Mouse (Mus musculus) CH12.LX (cell line): ENCODE data around the gene Itga9.

Source experiments
- BHLHE40 ChIP-seq: IDR thresholded peaks from 2 replicates; pipeline ENCODE4 v1.6.1; 2011; ENCODE audit warnings: mild to moderate bottlenecking, low read depth, low read length, improper control_type of control experiment
- CTCF ChIP-seq, 2 experiments: IDR thresholded peaks in 1 of 2; conservative IDR thresholded peaks in 1 of 2; 2 replicates each; pipeline ENCODE4 v1.5.1; 2011 to 2012; ENCODE audit warnings: low read depth in 2 of 2, low read length in 2 of 2, improper control_type of control experiment in 1 of 2, inconsistent platforms in 1 of 2, mild to moderate bottlenecking in 1 of 2, moderate library complexity in 1 of 2
- ETS1 ChIP-seq: conservative IDR thresholded peaks from 2 replicates; pipeline ENCODE4 v1.6.1; 2012; ENCODE audit warnings: low read depth, mild to moderate bottlenecking, inconsistent platforms, low read length, improper control_type of control experiment, moderate library complexity
- HCFC1 ChIP-seq: IDR thresholded peaks from 2 replicates; pipeline ENCODE4 v1.6.1; 2012; ENCODE audit warnings: low read depth, mild to moderate bottlenecking, inconsistent platforms, low read length, improper control_type of control experiment
- MEF2A ChIP-seq: IDR thresholded peaks from 2 replicates; pipeline ENCODE4 v1.6.1; 2014; ENCODE audit warnings: low read depth, mild to moderate bottlenecking, inconsistent platforms, low read length, improper control_type of control experiment, borderline replicate concordance
- MXI1 ChIP-seq: IDR thresholded peaks from 2 replicates; pipeline ENCODE4 v1.6.1; 2011; ENCODE audit warnings: mild to moderate bottlenecking, low read depth, low read length, improper control_type of control experiment
- NELFE ChIP-seq: IDR thresholded peaks from 2 replicates; pipeline ENCODE4 v1.6.1; 2011; ENCODE audit warnings: low read depth, low read length, improper control_type of control experiment
- NRF1 ChIP-seq: IDR thresholded peaks from 2 replicates; pipeline ENCODE4 v1.6.1; 2014; ENCODE audit warnings: low read depth, mild to moderate bottlenecking, inconsistent platforms, low read length, improper control_type of control experiment, moderate library complexity
- POLR2A ChIP-seq: IDR thresholded peaks from 2 replicates; pipeline ENCODE4 v1.6.1; 2011; ENCODE audit warnings: low read depth, mild to moderate bottlenecking, improper control_type of control experiment, low read length
- POLR2AphosphoS2 ChIP-seq: IDR thresholded peaks from 2 replicates; pipeline ENCODE4 v1.6.1; 2011; ENCODE audit warnings: low read depth, low read length, improper control_type of control experiment
- TBP ChIP-seq: conservative IDR thresholded peaks from 2 replicates; pipeline ENCODE4 v1.6.1; 2011; ENCODE audit warnings: low read depth, low read length, improper control_type of control experiment
- USF1 ChIP-seq: IDR thresholded peaks from 2 replicates; pipeline ENCODE4 v1.6.1; 2014; ENCODE audit warnings: low read depth, mild to moderate bottlenecking, inconsistent platforms, low read length, improper control_type of control experiment

DNA sequence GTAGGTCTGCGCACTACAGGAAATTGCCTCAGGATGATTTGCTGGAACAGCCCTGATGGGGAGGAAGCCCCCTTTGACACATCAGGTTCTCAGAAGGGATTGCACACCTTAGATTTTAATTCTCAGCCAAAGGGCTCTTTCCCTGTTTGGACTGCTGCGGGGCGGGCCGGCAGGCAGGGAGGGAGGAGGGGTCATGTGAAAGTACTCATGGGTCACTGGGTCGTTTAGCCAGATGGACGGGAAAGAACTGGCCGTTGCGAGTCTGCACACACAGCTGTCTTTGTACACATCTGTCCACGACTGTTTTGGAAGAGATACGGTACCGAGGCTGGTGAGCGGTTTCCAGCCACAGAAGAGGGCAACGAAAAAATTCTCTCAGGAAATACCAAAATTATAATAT, 332.9 kb downstream of the Itga9 start:
- TF ChIP-seq CTCF (conservative IDR thresholded peaks at IDR 0.05 in 1 of 2, IDR thresholded peaks at IDR 0.05 in 1 of 2; ENCODE audit: low read depth in 2 of 2, low read length in 2 of 2) (no peak), USF1 (no peak), POLR2A (no peak), HCFC1 (no peak), POLR2AphosphoS2 (no peak), NELFE (no peak), MEF2A (no peak), TBP (no peak), BHLHE40 (no peak), ETS1 (no peak), NRF1 (no peak), MXI1 (no peak)
